Mouse (Mus musculus) limb, embryonic 13.5 days (tissue): ENCODE data around the gene Plxnc1. TPM values are rescaled to one million over a fixed set of nuclear protein-coding genes. Genes with fewer than 3 reads are reported as not detected.

Experiments used
- ATAC-seq: fragments of 200-750 bp; cut with Nextera tagmentation; 2 replicates; pipeline ENCODE4 v1.8.0; 2017; ENCODE audit warnings: low read depth, moderate number of reproducible peaks, moderate TSS enrichment; ENCODE audit not compliant: low FRiP score
- H3K27ac ChIP-seq: fragments of 300-500 bp; sonication (generic); 2 replicates; pipeline ENCODE4 v1.5.1; 2015; ENCODE audit warnings: inconsistent platforms, mild to moderate bottlenecking, moderate library complexity
- H3K27me3 ChIP-seq: fragments of 300-500 bp; sonication (generic); 2 replicates; pipeline ENCODE4 v1.6.1; 2015; ENCODE audit warnings: mild to moderate bottlenecking, inconsistent platforms
- H3K36me3 ChIP-seq: fragments of 300-500 bp; sonication (generic); 2 replicates; pipeline ENCODE4 v1.6.1; 2015; ENCODE audit warnings: inconsistent platforms, mild to moderate bottlenecking, moderate library complexity
- H3K4me1 ChIP-seq: fragments of 300-500 bp; sonication (generic); 2 replicates; pipeline ENCODE4 v1.6.1; 2015; ENCODE audit warnings: inconsistent platforms
- H3K4me2 ChIP-seq: fragments of 300-500 bp; sonication (generic); replicated peaks from 2 replicates; pipeline ENCODE4 v1.6.1; 2015; ENCODE audit warnings: inconsistent platforms, mild to moderate bottlenecking, moderate library complexity
- H3K4me3 ChIP-seq: fragments of 300-500 bp; sonication (generic); 2 replicates; pipeline ENCODE4 v1.5.1; 2015; ENCODE audit warnings: moderate library complexity, mild to moderate bottlenecking, inconsistent platforms
- H3K9ac ChIP-seq: fragments of 300-500 bp; sonication (generic); 2 replicates; pipeline ENCODE4 v1.6.1; 2015; ENCODE audit warnings: mild to moderate bottlenecking, inconsistent platforms
- H3K9me3 ChIP-seq: fragments of 300-500 bp; sonication (generic); 2 replicates; pipeline ENCODE4 v1.6.1; 2016; ENCODE audit warnings: inconsistent platforms
- WGBS: fragments of 180-500 bp; shearing (Covaris S2); methylation state at CpG from one replicate; pipeline ENCODE4 v1.1.7; 2015; 5-methylcytosine and 5-hydroxymethylcytosine counted together
- polyA plus RNA-seq: library from polyadenylated mRNA; unstranded; fragments of >200 nt; fragmentation: Nextera tagmentation; extraction: Ambion mirVana; gene quantifications from 2 replicates; pipeline ENCODE4 v1.2.1, GENCODE M21; 2015

Plxnc1 gene
- polyA plus RNA-seq, 1 experiment from 2014 or later: 2.7 TPM

DNA sequence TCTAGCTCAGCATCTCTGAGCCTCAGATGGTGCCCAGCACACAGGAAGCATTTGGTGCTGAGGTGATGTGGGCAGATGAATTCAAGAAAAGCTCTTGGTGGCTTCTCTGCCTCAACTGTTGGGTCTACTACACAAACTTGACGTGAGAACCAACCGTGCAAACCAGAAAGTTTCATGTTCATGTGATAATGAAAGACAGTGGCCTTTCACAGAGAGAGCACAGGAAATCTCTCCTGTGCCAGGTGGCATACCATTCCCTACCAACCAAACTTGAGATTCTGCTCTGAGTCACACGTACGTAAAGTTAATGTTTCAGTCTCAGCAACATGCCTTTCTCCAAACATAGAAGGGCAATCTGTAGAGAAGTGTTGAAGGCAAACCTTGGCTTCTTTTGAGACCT is 83.8 kb downstream of the Plxnc1 start:
- Histone ChIP-seq H3K9ac (no peak overlapping the region), H3K4me2 (no peak overlapping the region), H3K4me1 (peaks cover 13% of the 10 kb centered on the region), H3K4me3 (no peak overlapping the region), H3K36me3 (no peaks in the 10 kb centered on the region), H3K27ac (no peak overlapping the region), H3K9me3 (no peaks in the 10 kb centered on the region), H3K27me3 (no peaks in the 10 kb centered on the region)
- no peak for ATAC-seq
- WGBS: 94% methylated on average over 4 of the region's 4 CpGs

GRCm38 (mm10) chr10:94858277-94859033 is 86.2 kb downstream of the Plxnc1 start:
- Histone ChIP-seq H3K4me2 (no peak overlapping the region), H3K4me1 (0 out of 2 replicates have a peak, but pooled peaks cover 3% of the 10 kb centered on the region), H3K4me3 (no peak overlapping the region), H3K9ac (no peak overlapping the region), H3K36me3 (no peaks in the 10 kb centered on the region), H3K27ac (no peak overlapping the region), H3K9me3 (no peaks in the 10 kb centered on the region), H3K27me3 (no peaks in the 10 kb centered on the region)
- ATAC-seq: no peak
- WGBS: 88% methylated on average over 6 of the region's 6 CpGs

GRCm38 (mm10) chr10:94850565-94850964 is 94.1 kb downstream of the Plxnc1 start:
- no peak for ATAC-seq
- Histone ChIP-seq H3K36me3 (no peaks in the 10 kb centered on the region), H3K4me2 (no peak overlapping the region), H3K4me3 (no peak overlapping the region), H3K27ac (no peak overlapping the region), H3K9ac (no peak overlapping the region), H3K27me3 (no peaks in the 10 kb centered on the region), H3K9me3 (no peaks in the 10 kb centered on the region), H3K4me1 (0 out of 2 replicates have a peak, but pooled peaks cover 3% of the 10 kb centered on the region)
- WGBS: 14% methylated on average over 4 of the region's 4 CpGs

- ATAC-seq: no peak
- no peak overlapping the region for H3K27ac ChIP-seq
- no peak overlapping the region for H3K4me2 ChIP-seq
- no peaks in the 10 kb centered on the region for H3K27me3 ChIP-seq
- no peak overlapping the region for H3K9ac ChIP-seq
- WGBS: 90% methylated on average over 9 of the region's 9 CpGs
- H3K4me3 ChIP-seq: no peak overlapping the region
- 0 out of 2 replicates have a peak, but pooled peaks cover 3% of the 10 kb centered on the region for H3K4me1 ChIP-seq
- no peaks in the 10 kb centered on the region for H3K9me3 ChIP-seq
- H3K36me3 ChIP-seq: no peaks in the 10 kb centered on the region
Measured at GRCm38 (mm10) chr10:94849930-94850329, 94.7 kb downstream of the Plxnc1 start.

GRCm38 (mm10) chr10:94849360-94849759 is 95.3 kb downstream of the Plxnc1 start:
- no peaks in the 10 kb centered on the region for H3K27me3 ChIP-seq
- no peak overlapping the region for H3K4me3 ChIP-seq
- H3K4me1 ChIP-seq: no peaks in the 10 kb centered on the region
- no peaks in the 10 kb centered on the region for H3K36me3 ChIP-seq
- H3K27ac ChIP-seq: no peak overlapping the region
- no peak overlapping the region for H3K4me2 ChIP-seq
- ATAC-seq: no peak
- 82% methylated on average over 4 of the region's 4 CpGs for WGBS
- no peak overlapping the region for H3K9ac ChIP-seq
- H3K9me3 ChIP-seq: no peaks in the 10 kb centered on the region

GRCm38 (mm10) chr10:94848344-94848743 is 96.3 kb downstream of the Plxnc1 start:
- no peak for ATAC-seq
- no peaks in the 10 kb centered on the region for H3K36me3 ChIP-seq
- H3K4me1 ChIP-seq: no peaks in the 10 kb centered on the region
- 91% methylated on average over 6 of the region's 6 CpGs for WGBS
- H3K4me2 ChIP-seq: no peak overlapping the region
- no peak overlapping the region for H3K4me3 ChIP-seq
- no peak overlapping the region for H3K9ac ChIP-seq
- H3K27me3 ChIP-seq: no peaks in the 10 kb centered on the region
- no peaks in the 10 kb centered on the region for H3K9me3 ChIP-seq
- no peak overlapping the region for H3K27ac ChIP-seq

- Histone ChIP-seq H3K36me3 (no peaks in the 10 kb centered on the region), H3K4me3 (no peak overlapping the region), H3K9ac (no peak overlapping the region), H3K27ac (no peak overlapping the region), H3K27me3 (no peaks in the 10 kb centered on the region), H3K4me1 (no peaks in the 10 kb centered on the region), H3K4me2 (no peak overlapping the region), H3K9me3 (no peaks in the 10 kb centered on the region)
- ATAC-seq: no peak
- WGBS: 85% methylated on average over 8 of the region's 8 CpGs
Measured at GRCm38 (mm10) chr10:94846501-94847105, 98.0 kb downstream of the Plxnc1 start.

DNA sequence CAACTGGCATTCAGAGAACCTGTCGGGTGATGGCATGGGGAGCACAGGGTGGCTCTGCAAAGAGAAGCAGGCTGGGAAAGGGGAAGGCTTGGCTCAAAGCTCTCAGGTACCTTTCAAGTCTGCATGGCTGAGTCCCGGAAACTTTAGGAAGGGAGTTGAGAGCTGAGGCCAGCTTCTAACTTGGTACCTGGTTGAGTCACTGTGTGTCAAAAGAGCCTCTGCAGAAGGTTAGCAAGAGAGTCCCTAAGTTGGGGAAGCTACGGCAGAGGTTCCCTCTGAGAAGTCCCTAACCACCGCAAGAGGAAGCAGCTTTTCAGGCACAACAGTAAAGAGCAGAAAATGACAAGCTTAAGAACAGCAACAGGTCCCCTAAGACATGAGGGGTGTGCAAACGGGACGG is 99.9 kb downstream of the Plxnc1 start:
- Histone ChIP-seq H3K4me3 (no peak overlapping the region), H3K9ac (no peak overlapping the region), H3K9me3 (no peaks in the 10 kb centered on the region), H3K4me1 (no peaks in the 10 kb centered on the region), H3K27ac (no peak overlapping the region), H3K27me3 (no peaks in the 10 kb centered on the region), H3K36me3 (no peaks in the 10 kb centered on the region), H3K4me2 (no peak overlapping the region)
- WGBS: 87% methylated on average over 6 of the region's 6 CpGs
- ATAC-seq: no peak

DNA sequence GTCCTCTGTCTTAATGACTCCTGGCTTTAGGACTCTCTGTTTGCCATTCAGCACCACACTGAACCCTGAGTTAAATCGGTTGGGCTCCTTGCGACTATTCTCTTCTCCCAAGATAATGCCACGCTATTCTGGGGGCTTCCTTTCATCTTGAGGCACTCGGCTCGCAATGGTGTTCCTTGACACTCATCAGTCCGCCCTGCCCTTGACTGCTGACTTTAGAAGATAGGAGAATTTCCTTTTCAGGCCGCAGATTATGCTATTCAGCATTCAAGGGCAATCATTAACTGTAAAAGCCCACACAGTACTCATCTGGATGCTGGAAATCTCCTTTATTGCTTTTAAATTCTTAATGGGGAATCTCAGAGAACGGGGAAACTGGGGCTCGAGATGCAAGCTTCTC is 108.8 kb downstream of the Plxnc1 start:
- no peaks in the 10 kb centered on the region for H3K9me3 ChIP-seq
- no peaks in the 10 kb centered on the region for H3K4me1 ChIP-seq
- no peak overlapping the region for H3K4me2 ChIP-seq
- 79% methylated on average over 9 of the region's 9 CpGs for WGBS
- no peak for ATAC-seq
- no peak overlapping the region for H3K27ac ChIP-seq
- H3K4me3 ChIP-seq: no peak overlapping the region
- H3K9ac ChIP-seq: no peak overlapping the region
- H3K27me3 ChIP-seq: no peaks in the 10 kb centered on the region
- H3K36me3 ChIP-seq: no peaks in the 10 kb centered on the region

- no peaks in the 10 kb centered on the region for H3K27me3 ChIP-seq
- H3K4me3 ChIP-seq: no peak overlapping the region
- H3K4me2 ChIP-seq: peak overlapping the region; percentile 25
- H3K36me3 ChIP-seq: no peaks in the 10 kb centered on the region
- H3K9me3 ChIP-seq: no peaks in the 10 kb centered on the region
- H3K27ac ChIP-seq: peak overlapping the region; percentile 87
- H3K4me1 ChIP-seq: peaks cover 50% of the 10 kb centered on the region
- 29% methylated on average over 6 of the region's 6 CpGs for WGBS
- peak; percentile 85 for ATAC-seq
- no peak overlapping the region for H3K9ac ChIP-seq
Measured at GRCm38 (mm10) chr10:94829407-94829806, 115.2 kb downstream of the Plxnc1 start.

- H3K36me3 ChIP-seq: no peaks in the 10 kb centered on the region
- H3K9me3 ChIP-seq: no peaks in the 10 kb centered on the region
- no peak for ATAC-seq
- no peak overlapping the region for H3K27ac ChIP-seq
- 91% methylated on average over 7 of the region's 7 CpGs for WGBS
- H3K9ac ChIP-seq: no peak overlapping the region
- no peaks in the 10 kb centered on the region for H3K27me3 ChIP-seq
- peaks cover 56% of the 10 kb centered on the region for H3K4me1 ChIP-seq
- H3K4me2 ChIP-seq: 0 out of 2 replicates have a peak overlapping the region, but pooled peaks have one; percentile 25
- H3K4me3 ChIP-seq: no peak overlapping the region
Measured at GRCm38 (mm10) chr10:94828734-94829230, 115.9 kb downstream of the Plxnc1 start.

GRCm38 (mm10) chr10:94827890-94828733 is 116.5 kb downstream of the Plxnc1 start:
- no peak overlapping the region for H3K4me2 ChIP-seq
- ATAC-seq: no peak

More at GRCm38 (mm10) chr10:94827890-94828733, 116.5 kb downstream of the Plxnc1 start:
- Histone ChIP-seq H3K27me3 (no peaks in the 10 kb centered on the region), H3K4me3 (no peak overlapping the region), H3K4me1 (peaks cover 63% of the 10 kb centered on the region), H3K9me3 (no peaks in the 10 kb centered on the region), H3K27ac (no peak overlapping the region), H3K36me3 (no peaks in the 10 kb centered on the region), H3K9ac (no peak overlapping the region)
- 84% methylated on average over 14 of the region's 14 CpGs for WGBS
